Mouse (Mus musculus) bone marrow, adult 2 months (tissue): ENCODE data around the gene Tchp. TPM values are rescaled to one million over a fixed set of nuclear protein-coding genes. Genes with fewer than 3 reads are reported as not detected.
A peak's percentile ranks its signal among the peaks of the same experiment; 100 is the strongest.

Experiments used
- H3K27ac ChIP-seq: fragments of 200-500 bp; 2 replicates; pipeline ENCODE4 v1.5.1; 2012; ENCODE audit warnings: low read depth, mild to moderate bottlenecking, control low read depth, inconsistent platforms, low read length; ENCODE audit not compliant: control insufficient read depth, poor library complexity, insufficient read depth
- H3K4me1 ChIP-seq: fragments of 200-500 bp; 2 replicates; pipeline ENCODE4 v1.6.1; 2011; ENCODE audit warnings: low read length; ENCODE audit not compliant: control insufficient read depth, insufficient read depth
- H3K4me3 ChIP-seq: fragments of 200-500 bp; replicated peaks from 2 replicates; pipeline ENCODE3; 2011; ENCODE audit warnings: mild to moderate bottlenecking, low read depth, low read length, control low read depth; ENCODE audit not compliant: control insufficient read depth
- CTCF ChIP-seq: fragments of 200-500 bp; IDR thresholded peaks from 2 replicates; pipeline ENCODE4 v1.5.1; 2011; ENCODE audit warnings: low read length, control low read depth; ENCODE audit not compliant: control insufficient read depth, insufficient read depth
- POLR2A ChIP-seq: fragments of 200-500 bp; IDR thresholded peaks from 2 replicates; pipeline ENCODE4 v1.6.1; 2011; ENCODE audit warnings: low read depth, mild to moderate bottlenecking, control low read depth, low read length, borderline replicate concordance; ENCODE audit not compliant: control insufficient read depth
- WGBS: fragments of 180-500 bp; shearing (Covaris S2); methylation state at CpG from one replicate; pipeline ENCODE4 v1.1.7; 2018; 5-methylcytosine and 5-hydroxymethylcytosine counted together
- polyA plus RNA-seq: library from polyadenylated mRNA; stranded (reverse); fragments of >200 nt; gene quantifications from 2 replicates; pipeline ENCODE4 v1.2.4, GENCODE M21; 2011; ENCODE audit warnings: low replicate concordance; ENCODE audit not compliant: missing spikeins, insufficient read depth, insufficient read length

Tchp gene
- polyA plus RNA-seq, 1 experiment = 23.5 TPM

DNA sequence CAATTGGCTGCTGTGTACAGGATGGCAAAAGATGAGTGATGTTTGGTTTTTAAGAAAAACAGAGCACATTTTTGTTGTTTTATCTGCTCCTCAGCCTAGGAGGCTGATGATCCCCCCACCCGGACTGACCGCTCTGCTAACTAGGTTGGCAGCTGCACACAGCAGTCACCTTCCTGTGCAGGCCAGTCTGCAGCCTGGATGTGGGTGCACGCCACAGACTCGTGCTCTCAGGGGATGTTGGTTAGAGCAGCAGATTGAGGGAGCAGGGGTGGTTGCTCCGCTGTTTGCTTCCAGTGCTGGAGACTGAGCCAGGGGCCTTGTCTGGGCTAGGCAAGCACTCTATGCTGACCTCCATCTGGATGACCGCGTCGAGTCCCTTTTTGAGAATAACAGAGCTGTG, 62.2 kb downstream of the Tchp start:
- H3K4me3 ChIP-seq = peak overlapping the region; percentile 27
- peak overlapping the region; percentile 25; the same call in 1 of the 2 replicates for H3K27ac ChIP-seq
- 52% methylated on average over 8 of the region's 8 CpGs for WGBS
- TF ChIP-seq POLR2A = no peak
- no peak for TF ChIP-seq CTCF
- peaks cover 5% of the 10 kb centered on the region for H3K4me1 ChIP-seq

GRCm38 (mm10) chr5:114771796-114772195, 64.2 kb downstream of the Tchp start:
- under 1% methylated on average over 8 of the region's 8 CpGs for WGBS
- Histone ChIP-seq H3K4me3 (peak overlapping the region; percentile 88), H3K4me1 (peaks cover 5% of the 10 kb centered on the region), H3K27ac (peak overlapping the region; percentile 59; the same call in 1 of the 2 replicates)
- TF ChIP-seq POLR2A (no peak), CTCF (no peak)

Other genes with a start within 250 kb of the Tchp start
- 0.92 TPM in 1 of 2 replicates, not detected in the other for gene Fam222a, start 139.7 kb upstream of the Tchp start, polyA plus RNA-seq
- gene Trpv4, start 49.3 kb upstream of the Tchp start, polyA plus RNA-seq = 1.3 and 5.0 TPM in 2 replicates
- gene Gltp, start 16.8 kb upstream of the Tchp start, polyA plus RNA-seq = 28.3 and 33.5 TPM in 2 replicates
- 60.5 and 99.2 TPM in 2 replicates for gene Ankrd13a, start 66.9 kb downstream of the Tchp start, polyA plus RNA-seq
- gene Git2, start 67.8 kb downstream of the Tchp start, polyA plus RNA-seq = 33.6 and 52.4 TPM in 2 replicates
- 16.9 and 25.3 TPM in 2 replicates for gene 1500011B03Rik, start 115.7 kb downstream of the Tchp start, polyA plus RNA-seq
- not detected in 2 replicates for gene 4930519G04Rik, start 145.9 kb downstream of the Tchp start, polyA plus RNA-seq
- not detected in 2 replicates for gene Gm9936, start 150.9 kb downstream of the Tchp start, polyA plus RNA-seq
- gene Oasl2, start 189.2 kb downstream of the Tchp start, polyA plus RNA-seq = 37.0 and 44.3 TPM in 2 replicates
- 8.7 and 13.5 TPM in 2 replicates for gene Oasl1, start 215.5 kb downstream of the Tchp start, polyA plus RNA-seq
- 9.7 and 15.9 TPM in 2 replicates for gene 2210016L21Rik, start 234.4 kb downstream of the Tchp start, polyA plus RNA-seq